Mouse (Mus musculus) A20 (cell line): ENCODE results near the gene Spsb1.

Experiments used
- DNase-seq: peaks from one replicate; pipeline ENCODE4 v3.0.0-alpha.2; 2011; ENCODE audit warnings: low read depth, low spot score

Spsb1 gene

GRCm38 (mm10) chr4:149855892-149856807 lies 98.7 kb downstream of the Spsb1 start:
- DNase-seq, result peak; percentile 91

DNA sequence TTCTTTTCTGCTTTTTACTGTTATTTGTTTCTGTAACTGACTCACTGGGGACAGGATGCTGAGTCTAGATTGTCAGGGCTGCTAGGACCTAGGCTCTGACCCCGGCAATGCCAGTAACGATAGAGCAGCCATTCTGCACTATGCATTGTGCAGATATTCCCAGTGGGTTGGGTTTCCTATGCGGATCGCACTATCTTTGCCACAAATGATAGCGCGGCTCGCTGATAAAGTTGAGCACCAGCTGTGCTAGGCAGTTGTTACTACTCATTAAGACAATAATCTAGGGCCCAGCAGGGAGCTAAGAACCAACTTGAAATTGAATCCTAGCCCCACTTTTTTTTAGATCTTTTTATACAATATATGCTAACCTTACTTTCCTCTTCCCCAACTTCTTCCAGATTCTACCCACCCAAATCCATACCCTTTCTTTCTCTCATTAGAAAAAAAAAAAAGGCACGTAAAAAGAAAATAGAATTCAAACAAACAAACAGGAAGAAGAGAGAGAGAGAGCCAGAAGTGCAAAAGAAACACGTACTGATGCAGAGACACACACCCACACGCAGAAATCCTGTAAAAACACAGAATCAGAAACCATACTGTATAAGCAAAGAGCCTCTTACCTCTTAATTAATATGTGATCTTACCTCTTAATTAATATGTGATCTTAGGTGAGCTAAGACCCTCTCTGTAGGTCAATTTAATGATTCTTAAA lies 99.5 kb downstream of the Spsb1 start:
- peak; percentile 72 for DNase-seq

- no peak for DNase-seq
Measured at GRCm38 (mm10) chr4:149854770-149855169, 100.1 kb downstream of the Spsb1 start.

GRCm38 (mm10) chr4:149854301-149854708 lies 100.5 kb downstream of the Spsb1 start:
- peak; percentile 97 for DNase-seq

DNA sequence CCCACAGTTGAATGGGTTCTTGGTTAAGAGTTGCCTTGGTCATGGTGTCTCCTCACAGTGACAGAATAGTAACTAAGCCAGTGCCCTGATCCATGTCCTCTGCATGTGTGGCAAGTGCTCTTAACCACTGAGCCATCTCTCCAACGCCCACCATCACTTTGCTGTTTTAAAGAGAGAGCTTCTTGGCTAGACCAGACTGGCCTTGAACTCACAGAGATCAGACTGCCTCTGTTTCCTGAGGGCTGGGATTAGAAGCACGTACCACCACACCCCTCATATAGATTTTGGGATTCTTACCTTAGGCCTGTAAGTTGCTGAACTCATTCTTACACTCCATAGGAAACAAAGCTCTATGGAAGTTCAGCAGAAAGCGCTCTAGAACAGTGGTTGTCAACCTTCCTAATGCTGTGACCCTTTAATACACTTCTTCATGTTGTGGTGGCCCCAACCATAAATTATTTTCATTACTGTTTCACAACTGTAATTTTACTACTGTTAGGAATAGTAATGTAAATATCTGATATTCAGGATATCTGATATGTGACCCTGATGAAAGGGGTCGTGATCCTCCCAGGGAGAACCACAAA lies 101.1 kb downstream of the Spsb1 start:
- no peak for DNase-seq

GRCm38 (mm10) chr4:149851554-149851953 lies 103.3 kb downstream of the Spsb1 start:
- no peak for DNase-seq

DNA sequence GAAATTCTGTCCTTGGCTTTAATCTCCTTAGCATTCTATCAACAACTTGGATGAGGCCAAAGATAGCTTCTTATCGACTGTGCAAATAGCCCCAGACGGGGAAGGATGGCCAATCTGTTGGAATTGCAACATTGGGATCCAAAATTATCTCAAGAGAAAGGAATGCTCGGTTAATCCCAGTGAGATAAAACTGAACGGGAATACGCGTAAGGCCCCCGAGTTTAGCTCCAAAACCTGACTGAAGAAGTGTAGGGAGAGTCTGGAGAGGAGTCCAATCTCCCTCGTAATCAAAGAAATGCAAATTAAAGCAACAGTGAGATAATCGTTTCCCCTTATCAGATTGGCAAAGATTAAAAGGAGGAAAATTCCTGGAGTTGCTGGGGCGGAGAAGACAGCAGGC lies 104.2 kb downstream of the Spsb1 start:
- DNase-seq, result no peak

- no peak for DNase-seq
Measured at GRCm38 (mm10) chr4:149850045-149850444, 104.8 kb downstream of the Spsb1 start.

GRCm38 (mm10) chr4:149849035-149849434 lies 105.8 kb downstream of the Spsb1 start:
- DNase-seq, result no peak

GRCm38 (mm10) chr4:149846861-149847631 lies 107.8 kb downstream of the Spsb1 start:
- no peak for DNase-seq
